Mouse (Mus musculus): ENCODE measurements around the gene Htatsf1.
A peak's percentile ranks its signal among the peaks of the same experiment; 100 is the strongest.

Htatsf1 gene

DNA sequence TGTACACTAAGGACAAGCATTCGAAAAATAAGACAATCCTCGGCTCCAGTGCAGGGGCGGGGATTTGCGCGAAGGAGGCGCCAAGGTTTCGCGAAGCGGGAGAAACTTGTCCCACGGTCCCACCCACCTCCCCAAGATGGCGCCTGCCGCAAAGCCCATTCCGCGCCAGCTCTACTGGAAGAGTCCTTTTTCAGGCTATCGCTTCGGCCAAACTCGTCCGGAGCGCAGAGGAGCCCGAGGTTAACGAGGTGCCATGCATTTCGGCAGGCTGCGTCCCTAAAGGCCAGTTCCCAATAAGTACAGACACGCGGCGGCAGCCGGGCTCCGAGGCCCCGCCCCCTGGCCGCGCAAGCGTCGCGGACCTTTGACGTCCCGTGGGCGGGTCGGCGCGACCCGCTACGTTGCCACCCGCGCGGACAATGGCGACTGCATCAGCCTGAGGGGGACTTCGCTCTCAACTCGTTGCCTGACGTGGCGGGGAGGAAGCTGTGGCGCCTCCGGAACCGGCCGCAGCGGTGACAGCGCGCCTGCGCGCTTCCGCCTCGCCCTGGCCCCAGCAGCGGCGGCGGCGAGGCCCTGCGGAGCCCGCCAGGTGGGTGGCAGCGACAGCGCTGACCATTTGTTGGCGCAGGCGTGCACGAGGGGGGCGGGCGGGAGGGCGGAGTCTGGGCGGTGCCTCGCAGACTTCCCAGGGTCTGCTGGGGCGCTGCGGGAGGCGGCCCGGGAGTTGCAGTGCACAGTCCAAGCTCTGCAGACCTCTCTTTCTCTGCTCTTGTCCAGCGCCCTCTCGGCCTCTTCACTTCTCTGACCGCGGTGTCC lies at the start of gene Htatsf1:
Gene Htatsf1 (plus strand): TSS at position 410 of the 819 bp plus-strand sequence.
- DNase-seq (ENCODE audit: low read depth) = peak; percentile 49

DNA sequence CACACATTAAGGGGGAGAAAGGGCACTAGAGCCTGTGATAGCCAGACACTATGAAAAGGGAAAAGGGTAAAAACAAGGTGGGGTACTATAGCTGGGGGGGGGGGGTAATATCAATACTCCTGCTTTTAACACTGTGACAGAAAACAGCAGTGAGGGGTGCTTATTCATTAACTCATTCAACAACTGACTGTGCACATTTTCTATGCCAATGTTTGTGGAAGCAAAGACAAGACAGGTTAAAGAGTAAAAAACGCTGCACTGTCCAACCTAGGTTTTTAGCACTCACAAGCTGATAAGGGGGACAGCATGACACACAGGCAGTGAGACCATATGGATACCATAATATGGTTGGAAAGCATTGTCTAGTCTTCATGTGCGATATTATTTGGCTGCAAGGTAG lies 40.5 kb upstream of the Htatsf1 start:
- no peak for DNase-seq (ENCODE audit: low read depth)

DNA sequence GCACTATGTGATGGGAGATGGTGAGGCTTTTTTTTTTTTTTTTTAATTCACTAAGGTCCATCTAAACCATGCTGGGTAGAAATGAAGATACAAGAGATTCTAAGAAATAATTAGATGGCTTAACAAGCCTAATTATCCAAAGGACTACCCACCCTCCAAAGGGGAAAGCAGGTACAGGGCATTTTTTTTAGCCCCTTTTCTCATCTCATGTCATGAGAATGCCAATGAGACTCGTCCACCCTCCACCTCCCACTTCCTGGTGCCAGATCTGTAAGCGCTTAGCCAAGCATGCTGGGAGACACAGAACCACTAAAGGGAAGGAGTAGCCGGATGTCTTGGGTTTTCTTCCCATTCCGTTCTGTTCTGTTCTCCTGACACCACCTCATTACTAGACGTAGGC lies 10.6 kb upstream of the Htatsf1 start, which contains the start of gene Brs3:
Gene Brs3 (plus strand): TSS at position 301 of the 400 bp plus-strand sequence.
- DNase-seq (ENCODE audit: low read depth) = no peak

DNA sequence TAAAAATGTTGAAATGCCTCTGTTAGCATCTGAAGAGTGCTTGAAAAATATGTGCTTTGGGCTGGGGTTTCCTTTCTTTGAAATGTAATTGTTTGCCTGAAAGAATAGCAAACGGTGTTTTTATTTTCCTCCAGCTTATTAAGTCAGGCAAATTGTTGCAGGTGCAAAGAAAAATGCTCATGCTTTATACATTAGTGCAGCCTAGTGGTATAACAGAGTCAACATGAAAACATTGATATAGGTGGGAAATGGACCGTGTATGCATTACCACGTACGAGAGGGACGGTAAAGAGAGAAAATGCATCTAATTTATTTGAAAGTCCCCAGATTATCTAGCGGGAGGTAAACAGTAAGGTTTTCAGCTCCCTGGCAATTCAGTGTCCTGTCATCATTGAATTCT lies 9.5 kb upstream of the Htatsf1 start:
- DNase-seq (ENCODE audit: low read depth) = no peak

GRCm38 (mm10) chrX:57052848-57053173 lies 572 bp upstream of the Htatsf1 start:
- DNase-seq (ENCODE audit: low read depth) = no peak

DNA sequence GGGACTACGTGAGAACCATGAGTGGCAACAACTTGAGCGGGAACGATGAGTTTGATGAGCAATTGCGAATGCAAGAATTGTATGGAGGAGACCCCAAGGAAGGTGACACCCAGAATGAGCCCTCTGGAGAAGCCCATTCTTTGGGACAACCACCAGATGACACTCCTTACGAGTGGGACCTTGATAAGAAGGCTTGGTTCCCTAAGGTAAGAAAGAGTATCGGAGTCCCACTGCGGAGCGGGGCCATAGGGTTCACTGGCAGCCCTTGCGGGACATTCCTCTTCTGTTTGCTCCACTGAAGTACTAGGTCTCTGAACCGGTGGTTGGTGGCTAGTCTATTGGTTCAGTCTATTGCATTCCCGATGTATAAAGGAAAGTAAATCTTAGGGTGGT lies 606 bp downstream of the Htatsf1 start:
- DNase-seq (ENCODE audit: low read depth) = no peak

- DNase-seq (ENCODE audit: low read depth) = no peak
Observed at GRCm38 (mm10) chrX:57081496-57081895, 28.1 kb downstream of the Htatsf1 start.

- no peak for DNase-seq (ENCODE audit: low read depth)
Observed at GRCm38 (mm10) chrX:57087806-57088205, 34.4 kb downstream of the Htatsf1 start, which contains the start of gene Vgll1. Vgll1 (plus strand) TSS chrX:57088106.

- DNase-seq (ENCODE audit: low read depth) = no peak
Observed at GRCm38 (mm10) chrX:57103415-57103814, 50.0 kb downstream of the Htatsf1 start.

DNA sequence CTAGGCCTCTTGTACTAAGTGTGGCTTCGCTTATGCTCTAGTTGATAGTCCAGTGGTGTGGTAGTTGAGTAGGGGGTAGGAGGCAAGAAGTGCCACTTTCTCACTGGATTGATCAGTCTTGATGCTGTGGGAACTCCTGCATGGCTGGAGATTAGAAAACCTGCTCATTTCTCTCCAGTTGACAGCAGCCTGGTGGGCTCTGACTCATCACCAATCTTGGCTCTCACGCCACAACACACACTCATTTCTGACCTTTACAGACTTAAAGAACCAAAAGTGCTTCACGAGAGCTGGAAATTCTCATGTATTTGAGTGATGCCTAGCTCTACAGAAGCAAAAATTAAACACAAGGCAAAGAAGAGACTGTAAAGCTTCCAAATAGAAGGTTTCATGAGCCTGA lies 53.6 kb downstream of the Htatsf1 start:
- DNase-seq (ENCODE audit: low read depth) = no peak
